ENCODE assay signal across 27 mouse cellular contexts in genomic region chr10:19082136-19082535, GRCm38 (mm10).
DNase-seq lines count a peak whose midpoint lies in the region; ATAC-seq and TF ChIP-seq lines count a peak whose summit lies in the region.
"Had no signal": no experiment of that assay in that cellular context is flagged by ENCODE, and none has a peak within 500 bp of the region (broad histone marks: within the 10 kb centered on the region; RNA-seq: fewer than 3 reads in every experiment).

No protein-coding gene starts in this region.

- no peaks in the 10 kb centered on the region for H3K9me3 ChIP-seq in kidney, embryonic 16.5 days (ENCODE audit: low read length)
- H3K9me3 ChIP-seq: embryonic facial prominence, embryonic 13.5 days; embryonic facial prominence, embryonic 15.5 days; forebrain, embryonic 10.5 days; forebrain, embryonic 12.5 days; G1E had no signal

- DNase-seq in 3134 (ENCODE audit: extremely low read depth, insufficient read length, low spot score) = peak; percentile 60
- peak; percentile 43 for DNase-seq in 416B (ENCODE audit: low read depth)
- DNase-seq in NIH3T3 (ENCODE audit: low read depth) = peak; percentile 69
- no peak for DNase-seq in gastrocnemius, postnatal 25 days
- no peak for DNase-seq in MN1 (ENCODE audit: low spot score)
- DNase-seq: adrenal gland, adult 2 months; adrenal gland, postnatal 10 days; adrenal gland, postnatal 25 days; cerebellum, adult 11 months; cerebellum, adult 18-20 months; cerebellum, adult 8-10 months; cerebellum, adult 9-11 months; cerebellum, postnatal 14 days; cerebellum, postnatal 36 days; embryo, embryonic 11 days had no signal

- H3K4me1 ChIP-seq in kidney, embryonic 16.5 days (ENCODE audit: insufficient read depth, low read length) = no peaks in the 10 kb centered on the region
- H3K4me1 ChIP-seq: embryonic facial prominence, embryonic 13.5 days; embryonic facial prominence, embryonic 15.5 days; forebrain, embryonic 10.5 days; forebrain, embryonic 12.5 days had no signal

- H3K27me3 ChIP-seq in myocyte (ENCODE audit: control insufficient read depth, insufficient read depth, insufficient read length) = no peaks in the 10 kb centered on the region
- H3K27me3 ChIP-seq in kidney, embryonic 16.5 days (ENCODE audit: insufficient read depth, low read length) = no peaks in the 10 kb centered on the region
- H3K27me3 ChIP-seq: CH12.LX; embryonic facial prominence, embryonic 13.5 days; embryonic facial prominence, embryonic 15.5 days; forebrain, embryonic 12.5 days had no signal

- ATAC-seq in kidney, embryonic 16.5 days (ENCODE audit: low FRiP score, low TSS enrichment) = no peak
- ATAC-seq: CD4-positive, CD25-positive, alpha-beta regulatory T cell, adult 4 months; forebrain, embryonic 14.5 days; forebrain, embryonic 16.5 days had no signal

- H3K79me2 ChIP-seq in myocyte (ENCODE audit: control insufficient read depth, insufficient read depth) = no peaks in the 10 kb centered on the region

- WGBS in kidney, embryonic 16.5 days = 79% methylated on average over 4 of the region's 4 CpGs

- no peak overlapping the region for H3ac ChIP-seq in myocyte (ENCODE audit: control insufficient read depth, insufficient read length)

- no peak overlapping the region for H3K4me3 ChIP-seq in myocyte
- no peak overlapping the region for H3K4me3 ChIP-seq in kidney, embryonic 16.5 days (ENCODE audit: low read length)
- H3K4me3 ChIP-seq: embryonic facial prominence, embryonic 13.5 days; embryonic facial prominence, embryonic 15.5 days; erythroblast, embryonic 14.5 days; forebrain, embryonic 10.5 days; forebrain, embryonic 12.5 days had no signal

- H3K27ac ChIP-seq in kidney, embryonic 16.5 days (ENCODE audit: low read length) = no peak overlapping the region
- H3K27ac ChIP-seq: embryonic facial prominence, embryonic 13.5 days; embryonic facial prominence, embryonic 15.5 days; forebrain, embryonic 10.5 days; forebrain, embryonic 12.5 days had no signal

- TF ChIP-seq POLR2A in myocyte (IDR thresholded peaks at IDR 0.05; ENCODE audit: insufficient read length, low read depth) = no peak

- H3K4me2 ChIP-seq in myocyte (ENCODE audit: low read depth) = no peak overlapping the region
- H3K4me2 ChIP-seq in kidney, embryonic 16.5 days (replicated peaks; ENCODE audit: low read depth, low read length) = no peak overlapping the region
- H3K4me2 ChIP-seq: embryonic facial prominence, embryonic 13.5 days; embryonic facial prominence, embryonic 15.5 days; forebrain, embryonic 12.5 days had no signal

- no peak overlapping the region for H3K9ac ChIP-seq in kidney, embryonic 16.5 days (replicated peaks; ENCODE audit: low read length)
- H3K9ac ChIP-seq: embryonic facial prominence, embryonic 13.5 days; embryonic facial prominence, embryonic 15.5 days; forebrain, embryonic 12.5 days had no signal

- H3K36me3 ChIP-seq in myocyte (ENCODE audit: control insufficient read depth, insufficient read depth) = no peaks in the 10 kb centered on the region
- no peaks in the 10 kb centered on the region for H3K36me3 ChIP-seq in kidney, embryonic 16.5 days (ENCODE audit: insufficient read depth, low read length)
- H3K36me3 ChIP-seq: embryonic facial prominence, embryonic 13.5 days; embryonic facial prominence, embryonic 15.5 days; forebrain, embryonic 10.5 days; forebrain, embryonic 12.5 days; G1E had no signal

TF ChIP-seq in myocyte, 11 proteins besides CTCF, POLR2A, EP300 and RAD21:
- TF ChIP-seq REST (IDR thresholded peaks at IDR 0.05; ENCODE audit: insufficient read depth, insufficient read length) = no peak
- TF ChIP-seq USF1 (IDR thresholded peaks at IDR 0.05; ENCODE audit: low read depth) = no peak
- TF ChIP-seq TCF3 (IDR thresholded peaks at IDR 0.05; ENCODE audit: insufficient read length, low read depth) = no peak
- no peak for TF ChIP-seq POLR2AphosphoS2 (IDR thresholded peaks at IDR 0.05; ENCODE audit: insufficient read length, low read depth)
- TF ChIP-seq MAX (IDR thresholded peaks at IDR 0.05; ENCODE audit: low read depth) = no peak
- TF ChIP-seq SRF (IDR thresholded peaks at IDR 0.05; ENCODE audit: control insufficient read depth, insufficient read length, low read depth) = no peak
- 0 out of 2 replicates have a peak, but pooled peaks have one; percentile 15 for TF ChIP-seq CEBPB (IDR thresholded peaks at IDR 0.05; ENCODE audit: insufficient read depth, poor library complexity, severe bottlenecking)

Comparison
In these comparisons a context has a peak if more than half of its experiments do, and no peak if none do; other contexts are left out.
1. DNase-seq: peak in 3134 (single experiment), 416B (single experiment) and NIH3T3 (single experiment); none in gastrocnemius, postnatal 25 days (single experiment) and MN1 (single experiment).